20 mouse cellular contexts compared by ENCODE assay signal in genomic region chr7:84113035-84113390, GRCm38 (mm10). TPM values are rescaled to one million over a fixed set of nuclear protein-coding genes. Genes with fewer than 3 reads are reported as not detected.
DNase-seq lines count a peak whose midpoint lies in the region; ATAC-seq and TF ChIP-seq lines count a peak whose summit lies in the region.
"Had no signal": no experiment of that assay in that cellular context is flagged by ENCODE, and none has a peak within 500 bp of the region (broad histone marks: within the 10 kb centered on the region; RNA-seq: fewer than 3 reads in every experiment).

No protein-coding gene starts in this region.

- no peak for DNase-seq in lung, embryonic 14.5 days
- no peak for DNase-seq in lung, postnatal 0 days (ENCODE audit: low spot score)
- DNase-seq in right cerebral cortex, adult 18-20 months = no peak
- no peak for DNase-seq in urinary bladder, postnatal 4 days (ENCODE audit: low spot score in 2 of 2)
- DNase-seq: B cell, adult 2 months; cerebellum, adult 11 months; gastrocnemius, postnatal 10 days; heart, postnatal 10 days; thymus, postnatal 14 days had no signal

- H3K9me3 ChIP-seq in lung, embryonic 14.5 days (ENCODE audit: low read depth, low read length) = no peaks in the 10 kb centered on the region
- H3K9me3 ChIP-seq in lung, postnatal 0 days (ENCODE audit: low read length) = no peaks in the 10 kb centered on the region
- no peaks in the 10 kb centered on the region for H3K9me3 ChIP-seq in forebrain, embryonic 12.5 days
- no peaks in the 10 kb centered on the region for H3K9me3 ChIP-seq in hindbrain, embryonic 13.5 days
- H3K9me3 ChIP-seq in neural tube, embryonic 12.5 days = no peaks in the 10 kb centered on the region
- H3K9me3 ChIP-seq: embryonic facial prominence, embryonic 13.5 days; intestine, embryonic 15.5 days; stomach, embryonic 15.5 days had no signal

- no peaks in the 10 kb centered on the region for H3K27me3 ChIP-seq in lung, embryonic 14.5 days (ENCODE audit: insufficient read depth, low read length)
- H3K27me3 ChIP-seq in lung, postnatal 0 days (replicated peaks; ENCODE audit: insufficient read depth, low read length) = no peaks in the 10 kb centered on the region
- no peaks in the 10 kb centered on the region for H3K27me3 ChIP-seq in forebrain, embryonic 12.5 days
- H3K27me3 ChIP-seq in hindbrain, embryonic 13.5 days = no peaks in the 10 kb centered on the region
- H3K27me3 ChIP-seq in neural tube, embryonic 12.5 days (replicated peaks) = no peaks in the 10 kb centered on the region
- H3K27me3 ChIP-seq: embryonic facial prominence, embryonic 13.5 days; intestine, embryonic 15.5 days; stomach, embryonic 15.5 days had no signal

- peaks cover 13% of the 10 kb centered on the region for H3K4me1 ChIP-seq in lung, embryonic 14.5 days (ENCODE audit: insufficient read depth)
- peaks cover 17% of the 10 kb centered on the region; the same call in 1 of the 2 replicates for H3K4me1 ChIP-seq in lung, postnatal 0 days (ENCODE audit: insufficient read depth, low read depth, low read length)
- peaks cover 23% of the 10 kb centered on the region for H3K4me1 ChIP-seq in forebrain, embryonic 12.5 days
- H3K4me1 ChIP-seq in hindbrain, embryonic 13.5 days (replicated peaks) = peaks cover 47% of the 10 kb centered on the region
- H3K4me1 ChIP-seq in neural tube, embryonic 12.5 days = peaks cover 36% of the 10 kb centered on the region

- H3K9ac ChIP-seq in lung, embryonic 14.5 days = no peak overlapping the region
- no peak overlapping the region for H3K9ac ChIP-seq in lung, postnatal 0 days (replicated peaks; ENCODE audit: low read depth)
- H3K9ac ChIP-seq in forebrain, embryonic 12.5 days = no peak overlapping the region
- H3K9ac ChIP-seq in hindbrain, embryonic 13.5 days = no peak overlapping the region
- H3K9ac ChIP-seq in neural tube, embryonic 12.5 days = no peak overlapping the region
- H3K9ac ChIP-seq: embryonic facial prominence, embryonic 13.5 days; intestine, embryonic 15.5 days; liver, embryonic 14.5 days; stomach, embryonic 15.5 days had no signal

- no peak for TF ChIP-seq CTCF in lung, embryonic 14.5 days (IDR thresholded peaks at IDR 0.05; ENCODE audit: low read depth)
- TF ChIP-seq CTCF in lung, postnatal 0 days (IDR thresholded peaks at IDR 0.05) = no peak

- no peak for TF ChIP-seq EP300 in lung, postnatal 0 days (IDR thresholded peaks at IDR 0.05)

- H3K4me3 ChIP-seq in lung, embryonic 14.5 days (ENCODE audit: low read depth, low read length) = no peak overlapping the region
- H3K4me3 ChIP-seq in lung, postnatal 0 days (ENCODE audit: low read depth, low read length) = no peak overlapping the region
- no peak overlapping the region for H3K4me3 ChIP-seq in forebrain, embryonic 12.5 days (replicated peaks)
- no peak overlapping the region for H3K4me3 ChIP-seq in hindbrain, embryonic 13.5 days
- no peak overlapping the region for H3K4me3 ChIP-seq in neural tube, embryonic 12.5 days
- H3K4me3 ChIP-seq: embryonic facial prominence, embryonic 13.5 days; intestine, embryonic 15.5 days; layer of hippocampus, adult 2 months; left cerebral cortex, adult 2 months; myocyte; stomach, embryonic 15.5 days had no signal

- peaks cover 29% of the 10 kb centered on the region for H3K36me3 ChIP-seq in lung, embryonic 14.5 days (ENCODE audit: insufficient read depth)
- no peaks in the 10 kb centered on the region for H3K36me3 ChIP-seq in lung, postnatal 0 days (ENCODE audit: insufficient read depth, low read length)
- peaks cover 33% of the 10 kb centered on the region for H3K36me3 ChIP-seq in forebrain, embryonic 12.5 days (replicated peaks)
- peaks cover 16% of the 10 kb centered on the region for H3K36me3 ChIP-seq in hindbrain, embryonic 13.5 days
- peaks cover 23% of the 10 kb centered on the region for H3K36me3 ChIP-seq in neural tube, embryonic 12.5 days
- H3K36me3 ChIP-seq: stomach, embryonic 15.5 days had no signal

- no peak for ATAC-seq in lung, embryonic 14.5 days (ENCODE audit: insufficient read depth)
- no peak for ATAC-seq in lung, postnatal 0 days
- peak; percentile 79; the same call in 1 of the 2 replicates for ATAC-seq in forebrain, embryonic 12.5 days (ENCODE audit: low FRiP score)
- peak; percentile 62; the same call in 1 of the 2 replicates for ATAC-seq in hindbrain, embryonic 13.5 days (ENCODE audit: low FRiP score)
- ATAC-seq in neural tube, embryonic 12.5 days (ENCODE audit: low FRiP score, low read depth) = peak; percentile 67
- ATAC-seq: intestine, embryonic 15.5 days had no signal

- H3K4me2 ChIP-seq in lung, embryonic 14.5 days = no peak overlapping the region
- H3K4me2 ChIP-seq in lung, postnatal 0 days (replicated peaks; ENCODE audit: low read depth, low read length) = no peak overlapping the region
- H3K4me2 ChIP-seq in forebrain, embryonic 12.5 days = no peak overlapping the region
- no peak overlapping the region for H3K4me2 ChIP-seq in hindbrain, embryonic 13.5 days
- H3K4me2 ChIP-seq in neural tube, embryonic 12.5 days (replicated peaks) = no peak overlapping the region
- H3K4me2 ChIP-seq: embryonic facial prominence, embryonic 13.5 days; intestine, embryonic 15.5 days; stomach, embryonic 15.5 days had no signal

- H3K27ac ChIP-seq in lung, embryonic 14.5 days (ENCODE audit: low read depth) = 0 out of 2 replicates have a peak overlapping the region, but pooled peaks have one; percentile 16
- no peak overlapping the region for H3K27ac ChIP-seq in lung, postnatal 0 days (ENCODE audit: low read length)
- H3K27ac ChIP-seq in forebrain, embryonic 12.5 days = peak overlapping the region; percentile 37; the same call in 1 of the 2 replicates
- peak overlapping the region; percentile 31; the same call in 1 of the 2 replicates for H3K27ac ChIP-seq in hindbrain, embryonic 13.5 days
- H3K27ac ChIP-seq in neural tube, embryonic 12.5 days = no peak overlapping the region
- H3K27ac ChIP-seq: embryonic facial prominence, embryonic 13.5 days; intestine, embryonic 15.5 days; layer of hippocampus, adult 2 months; left cerebral cortex, adult 2 months; liver, embryonic 14.5 days; stomach, embryonic 15.5 days had no signal

- WGBS in lung, embryonic 14.5 days = 85% methylated on average over 8 of the region's 8 CpGs
- WGBS in lung, postnatal 0 days = 58% methylated on average over 8 of the region's 8 CpGs
- WGBS in forebrain, embryonic 12.5 days = 62% methylated on average over 8 of the region's 8 CpGs
- 48% methylated on average over 8 of the region's 8 CpGs for WGBS in hindbrain, embryonic 13.5 days
- WGBS in neural tube, embryonic 12.5 days = 55% methylated on average over 8 of the region's 8 CpGs

RNA-seq across cellular contexts. Expression of gene Cemip, which starts 26.7 kb away (rescaled TPM):
- polyA plus RNA-seq in lung, embryonic 14.5 days (2014; fragmentation: Nextera tagmentation; extraction: Ambion mirVana) = 1.7 TPM in 2 replicates
- 0.57 and 0.83 TPM in 2 replicates for polyA plus RNA-seq in lung, postnatal 0 days (2015; fragmentation: Nextera tagmentation; extraction: Ambion mirVana)
- polyA plus RNA-seq in forebrain, embryonic 12.5 days (2016; fragmentation: Nextera tagmentation; extraction: Ambion mirVana) = 0.63 and 0.69 TPM in 2 replicates
- polyA plus RNA-seq in hindbrain, embryonic 13.5 days (2015; fragmentation: Nextera tagmentation; extraction: Ambion mirVana) = 0.41 and 0.49 TPM in 2 replicates
- polyA plus RNA-seq in neural tube, embryonic 12.5 days (2016; fragmentation: Nextera tagmentation; extraction: Ambion mirVana) = 0.08 and 0.20 TPM in 2 replicates
- polyA plus RNA-seq: limb, embryonic 11.5 days had no signal

RNA-seq across cellular contexts. Expression of gene Abhd17c, which starts 38.7 kb away (rescaled TPM):
- polyA plus RNA-seq in lung, embryonic 14.5 days (2014; fragmentation: Nextera tagmentation; extraction: Ambion mirVana) = 75.6 and 87.8 TPM in 2 replicates
- 91.3 and 104 TPM in 2 replicates for polyA plus RNA-seq in lung, postnatal 0 days (2015; fragmentation: Nextera tagmentation; extraction: Ambion mirVana)
- polyA plus RNA-seq in forebrain, embryonic 12.5 days (2016; fragmentation: Nextera tagmentation; extraction: Ambion mirVana) = 37.8 and 71.4 TPM in 2 replicates
- polyA plus RNA-seq in hindbrain, embryonic 13.5 days (2015; fragmentation: Nextera tagmentation; extraction: Ambion mirVana) = 18.3 and 25.0 TPM in 2 replicates
- 93.1 and 95.5 TPM in 2 replicates for polyA plus RNA-seq in neural tube, embryonic 12.5 days (2016; fragmentation: Nextera tagmentation; extraction: Ambion mirVana)

Comparison
In these comparisons a context has a peak if more than half of its experiments do, and no peak if none do; other contexts are left out.
1. H3K27ac ChIP-seq: peak in lung, embryonic 14.5 days (single experiment), forebrain, embryonic 12.5 days (single experiment) and hindbrain, embryonic 13.5 days (single experiment); none in lung, postnatal 0 days (single experiment) and neural tube, embryonic 12.5 days (single experiment).
2. ATAC-seq: peak in forebrain, embryonic 12.5 days (single experiment), hindbrain, embryonic 13.5 days (single experiment) and neural tube, embryonic 12.5 days (single experiment); none in lung, embryonic 14.5 days (single experiment) and lung, postnatal 0 days (single experiment).